Mouse (Mus musculus) embryonic facial prominence, embryonic 12.5 days (tissue): ENCODE data around the gene Cep164. TPM values are rescaled to one million over a fixed set of nuclear protein-coding genes. Genes with fewer than 3 reads are reported as not detected.

Source experiments
- ATAC-seq: fragments of 200-750 bp; cut with Nextera tagmentation; 2 replicates; pipeline ENCODE4 v1.8.0; 2017; ENCODE audit not compliant: insufficient number of reproducible peaks, insufficient read depth, low FRiP score, low TSS enrichment
- H3K27ac ChIP-seq: fragments of 300-500 bp; sonication (generic); 2 replicates; pipeline ENCODE4 v1.5.1; 2016; ENCODE audit warnings: mild to moderate bottlenecking
- H3K27me3 ChIP-seq: fragments of 300-500 bp; sonication (generic); 2 replicates; pipeline ENCODE4 v1.6.1; 2016; ENCODE audit warnings: mild to moderate bottlenecking, moderate library complexity
- H3K36me3 ChIP-seq: fragments of 300-500 bp; sonication (generic); 2 replicates; pipeline ENCODE4 v1.6.1; 2016; ENCODE audit warnings: mild to moderate bottlenecking
- H3K4me1 ChIP-seq: fragments of 300-500 bp; sonication (generic); 2 replicates; pipeline ENCODE4 v1.6.1; 2016
- H3K4me2 ChIP-seq: fragments of 300-500 bp; sonication (generic); replicated peaks from 2 replicates; pipeline ENCODE4 v1.6.1; 2016; ENCODE audit warnings: mild to moderate bottlenecking, moderate library complexity
- H3K4me3 ChIP-seq: fragments of 300-500 bp; sonication (generic); 2 replicates; pipeline ENCODE4 v1.5.1; 2016; ENCODE audit warnings: mild to moderate bottlenecking
- H3K9ac ChIP-seq: fragments of 300-500 bp; sonication (generic); 2 replicates; pipeline ENCODE4 v1.6.1; 2016; ENCODE audit warnings: mild to moderate bottlenecking, moderate library complexity
- H3K9me3 ChIP-seq: fragments of 300-500 bp; sonication (generic); 2 replicates; pipeline ENCODE4 v1.6.1; 2016; ENCODE audit warnings: mild to moderate bottlenecking, moderate library complexity
- WGBS: fragments of 180-500 bp; shearing (Covaris S2); methylation state at CpG from one replicate; pipeline ENCODE4 v1.1.7; 2016; 5-methylcytosine and 5-hydroxymethylcytosine counted together
- polyA plus RNA-seq: library from polyadenylated mRNA; unstranded; fragments of >200 nt; fragmentation: Nextera tagmentation; extraction: Ambion mirVana; gene quantifications from 2 replicates; pipeline ENCODE4 v1.2.1, GENCODE M21; 2016

Cep164 gene
- polyA plus RNA-seq, 1 experiment from 2014 or later = 21.2 TPM

- no peaks in the 10 kb centered on the region for H3K27me3 ChIP-seq
- H3K4me1 ChIP-seq = 0 out of 2 replicates have a peak, but pooled peaks cover 5% of the 10 kb centered on the region
- 67% methylated on average over 17 of the region's 17 CpGs for WGBS
- H3K36me3 ChIP-seq = no peaks in the 10 kb centered on the region
- H3K27ac ChIP-seq = no peak overlapping the region
- no peak overlapping the region for H3K4me3 ChIP-seq
- H3K9ac ChIP-seq = no peak overlapping the region
- no peaks in the 10 kb centered on the region for H3K9me3 ChIP-seq
- ATAC-seq = no peak
- H3K4me2 ChIP-seq = no peak overlapping the region
Observed at GRCm38 (mm10) chr9:45739702-45740583, 88.5 kb downstream of the Cep164 start.

DNA sequence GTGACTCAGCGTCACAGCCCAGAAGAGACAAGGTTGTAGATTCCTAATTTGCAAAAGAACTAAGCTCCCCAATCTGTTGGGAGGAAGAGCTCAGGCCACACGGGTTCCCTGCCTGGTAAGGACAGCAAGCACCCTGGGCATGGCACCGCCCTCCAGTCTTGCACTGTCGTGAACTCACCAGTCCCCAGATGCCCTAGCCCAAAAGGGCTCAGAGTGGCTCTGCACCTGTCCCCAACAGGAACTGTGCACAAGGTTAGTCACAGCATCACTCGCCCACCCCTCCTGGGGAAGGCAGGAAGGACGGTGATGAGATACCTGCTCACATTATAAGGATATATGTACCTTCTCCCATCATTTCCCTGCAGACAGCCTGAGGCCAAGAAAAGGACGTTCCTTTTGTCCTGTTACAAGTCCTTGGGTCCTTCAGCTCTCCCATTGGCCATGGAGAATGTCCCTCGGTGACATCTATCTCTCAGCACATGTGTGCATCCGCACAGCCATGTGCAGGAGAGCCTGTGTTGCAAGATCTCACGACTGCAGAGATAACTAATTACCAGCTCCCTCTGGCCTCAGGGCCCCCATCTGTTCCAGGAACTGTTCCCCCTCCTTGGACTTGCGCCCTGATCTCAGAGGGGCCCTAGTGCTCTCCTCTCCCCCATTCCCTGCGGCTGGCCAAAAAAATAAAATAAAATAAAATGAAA is 89.3 kb downstream of the Cep164 start:
- Histone ChIP-seq H3K36me3 (no peaks in the 10 kb centered on the region), H3K4me2 (no peak overlapping the region), H3K4me1 (0 out of 2 replicates have a peak, but pooled peaks cover 5% of the 10 kb centered on the region), H3K27ac (no peak overlapping the region), H3K9ac (no peak overlapping the region), H3K27me3 (no peaks in the 10 kb centered on the region), H3K4me3 (no peak overlapping the region), H3K9me3 (no peaks in the 10 kb centered on the region)
- WGBS = 66% methylated on average over 12 of the region's 12 CpGs
- no peak for ATAC-seq

DNA sequence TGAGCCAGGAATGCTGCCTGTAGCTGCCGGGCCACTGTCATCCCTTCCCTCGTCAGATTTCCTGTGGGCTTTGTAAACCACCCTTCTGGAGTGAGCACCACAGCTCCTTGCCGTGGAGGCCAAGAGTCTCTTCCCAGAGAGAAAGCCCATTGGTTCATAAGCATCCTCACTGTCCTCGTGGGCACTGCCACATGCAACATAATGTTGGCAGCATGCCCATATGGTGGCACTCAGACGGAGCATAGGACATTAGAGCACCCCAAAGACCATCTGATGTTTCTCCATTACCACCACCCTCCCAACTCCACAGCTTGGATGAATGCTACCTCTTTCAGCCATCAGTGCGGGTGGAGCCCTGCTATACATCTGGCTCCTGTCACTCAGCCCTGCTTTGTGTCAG is 95.2 kb downstream of the Cep164 start:
- Histone ChIP-seq H3K36me3 (no peaks in the 10 kb centered on the region), H3K27me3 (no peaks in the 10 kb centered on the region), H3K27ac (no peak overlapping the region), H3K9me3 (no peaks in the 10 kb centered on the region), H3K4me1 (no peaks in the 10 kb centered on the region), H3K9ac (no peak overlapping the region), H3K4me2 (no peak overlapping the region), H3K4me3 (no peak overlapping the region)
- no peak for ATAC-seq
- 75% methylated on average over 6 of the region's 6 CpGs for WGBS

GRCm38 (mm10) chr9:45731851-45732250 is 96.6 kb downstream of the Cep164 start:
- WGBS = 85% methylated on average over 5 of the region's 5 CpGs
- Histone ChIP-seq H3K27me3 (no peaks in the 10 kb centered on the region), H3K9ac (no peak overlapping the region), H3K4me1 (no peaks in the 10 kb centered on the region), H3K36me3 (no peaks in the 10 kb centered on the region), H3K9me3 (no peaks in the 10 kb centered on the region), H3K27ac (no peak overlapping the region), H3K4me2 (no peak overlapping the region), H3K4me3 (no peak overlapping the region)
- ATAC-seq = no peak

- WGBS = 67% methylated on average over 7 of the region's 7 CpGs
- no peaks in the 10 kb centered on the region for H3K36me3 ChIP-seq
- H3K4me2 ChIP-seq = no peak overlapping the region
- ATAC-seq = no peak
- H3K9me3 ChIP-seq = no peaks in the 10 kb centered on the region
- no peak overlapping the region for H3K27ac ChIP-seq
- H3K27me3 ChIP-seq = no peaks in the 10 kb centered on the region
- H3K4me1 ChIP-seq = no peaks in the 10 kb centered on the region
- H3K4me3 ChIP-seq = no peak overlapping the region
- H3K9ac ChIP-seq = no peak overlapping the region
Observed at GRCm38 (mm10) chr9:45719997-45720396, 108.5 kb downstream of the Cep164 start.

Other genes starting within 250 kb of the Cep164 start
- gene Bace1, start 9.9 kb upstream of the Cep164 start, polyA plus RNA-seq = 33.1 and 35.2 TPM in 2 replicates
- gene Pcsk7, start 77.8 kb upstream of the Cep164 start, polyA plus RNA-seq = 23.6 and 23.7 TPM in 2 replicates
- 62.2 and 64.1 TPM in 2 replicates for gene Rnf214, start 78.2 kb upstream of the Cep164 start, polyA plus RNA-seq
- gene Tagln, start 107.4 kb upstream of the Cep164 start, polyA plus RNA-seq = 14.1 and 16.4 TPM in 2 replicates
- gene Sidt2, start 126.6 kb upstream of the Cep164 start, polyA plus RNA-seq = 43.2 and 47.4 TPM in 2 replicates
- gene Pafah1b2, start 184.0 kb upstream of the Cep164 start, polyA plus RNA-seq = 230 and 231 TPM in 2 replicates
- gene Sik3, start 184.1 kb upstream of the Cep164 start, polyA plus RNA-seq = 12.0 and 15.6 TPM in 2 replicates